Mouse (Mus musculus): Measurements from ENCODE around the gene Kirrel3. TPM values are rescaled to one million over a fixed set of nuclear protein-coding genes. Genes with fewer than 3 reads are reported as not detected.

The Kirrel3 gene
- total RNA-seq, 2 experiments from 2014 or later: 0.47 to 0.51 TPM

GRCm38 (mm10) chr9:34901216-34901615 is 415.5 kb downstream of the Kirrel3 start:
- no peak for DNase-seq

- no peak for DNase-seq
Observed at GRCm38 (mm10) chr9:34901888-34902287, 416.2 kb downstream of the Kirrel3 start.

- DNase-seq: no peak
Observed at GRCm38 (mm10) chr9:34905164-34905563, 419.5 kb downstream of the Kirrel3 start.

GRCm38 (mm10) chr9:34908040-34908439 is 422.3 kb downstream of the Kirrel3 start:
- DNase-seq: no peak

- DNase-seq: no peak
Observed at GRCm38 (mm10) chr9:34911838-34912237, 426.1 kb downstream of the Kirrel3 start.

- no peak for DNase-seq
Observed at GRCm38 (mm10) chr9:34912273-34912972, 426.7 kb downstream of the Kirrel3 start.

GRCm38 (mm10) chr9:34912996-34913395 is 427.3 kb downstream of the Kirrel3 start:
- peak; percentile 7 to 38 for DNase-seq

GRCm38 (mm10) chr9:34918976-34919375 is 433.3 kb downstream of the Kirrel3 start:
- DNase-seq: no peak

- no peak for DNase-seq
Observed at GRCm38 (mm10) chr9:34920116-34920515, 434.4 kb downstream of the Kirrel3 start.

- no peak for DNase-seq
Observed at GRCm38 (mm10) chr9:34921941-34922340, 436.2 kb downstream of the Kirrel3 start.

GRCm38 (mm10) chr9:34922716-34923115 is 437.0 kb downstream of the Kirrel3 start:
- DNase-seq: no peak

- no peak for DNase-seq
Observed at GRCm38 (mm10) chr9:34923134-34923931, 437.6 kb downstream of the Kirrel3 start.

- no peak for DNase-seq
Observed at GRCm38 (mm10) chr9:34925616-34926015, 439.9 kb downstream of the Kirrel3 start.

- no peak for DNase-seq
Observed at GRCm38 (mm10) chr9:34930371-34930770, 444.7 kb downstream of the Kirrel3 start.

GRCm38 (mm10) chr9:34938140-34938539 is 452.4 kb downstream of the Kirrel3 start:
- no peak for DNase-seq

GRCm38 (mm10) chr9:34939621-34940020 is 453.9 kb downstream of the Kirrel3 start:
- peak in 1 of 2 experiments; percentile 6 for DNase-seq

- no peak for DNase-seq
Observed at GRCm38 (mm10) chr9:34942122-34942831, 456.6 kb downstream of the Kirrel3 start.

- no peak for DNase-seq
Observed at GRCm38 (mm10) chr9:34942996-34943395, 457.3 kb downstream of the Kirrel3 start.

GRCm38 (mm10) chr9:34945301-34945700 is 459.6 kb downstream of the Kirrel3 start:
- no peak for DNase-seq

GRCm38 (mm10) chr9:34947258-34947657 is 461.6 kb downstream of the Kirrel3 start:
- DNase-seq: no peak

GRCm38 (mm10) chr9:34947717-34948116 is 462.0 kb downstream of the Kirrel3 start:
- DNase-seq: peak; percentile 12 to 33

- DNase-seq: peak; percentile 48 to 57
Observed at GRCm38 (mm10) chr9:34953420-34953819, 467.7 kb downstream of the Kirrel3 start.

- DNase-seq: peak in 1 of 2 experiments; percentile 9
Observed at GRCm38 (mm10) chr9:34954212-34954611, 468.5 kb downstream of the Kirrel3 start.

Data from heart, adult 18-20 months (tissue).